Mouse (Mus musculus): ENCODE measurements at regions not wholly inside any gene's neighbourhood (a gene's known extent, or its start where the extent isn't known, plus 50 kb on each side); places are given as distances from the start of the nearest gene placed in this dataset.
A peak's percentile ranks its signal among the peaks of the same experiment; 100 is the strongest.

- DNase-seq: peak; percentile 31 to 36
Measured at GRCm38 (mm10) chr8:33997676-33998075, 113.9 kb downstream of the Gm10131 start.

GRCm38 (mm10) chr8:33992946-33993345, 118.6 kb downstream of the Gm10131 start:
- no peak for DNase-seq

DNA sequence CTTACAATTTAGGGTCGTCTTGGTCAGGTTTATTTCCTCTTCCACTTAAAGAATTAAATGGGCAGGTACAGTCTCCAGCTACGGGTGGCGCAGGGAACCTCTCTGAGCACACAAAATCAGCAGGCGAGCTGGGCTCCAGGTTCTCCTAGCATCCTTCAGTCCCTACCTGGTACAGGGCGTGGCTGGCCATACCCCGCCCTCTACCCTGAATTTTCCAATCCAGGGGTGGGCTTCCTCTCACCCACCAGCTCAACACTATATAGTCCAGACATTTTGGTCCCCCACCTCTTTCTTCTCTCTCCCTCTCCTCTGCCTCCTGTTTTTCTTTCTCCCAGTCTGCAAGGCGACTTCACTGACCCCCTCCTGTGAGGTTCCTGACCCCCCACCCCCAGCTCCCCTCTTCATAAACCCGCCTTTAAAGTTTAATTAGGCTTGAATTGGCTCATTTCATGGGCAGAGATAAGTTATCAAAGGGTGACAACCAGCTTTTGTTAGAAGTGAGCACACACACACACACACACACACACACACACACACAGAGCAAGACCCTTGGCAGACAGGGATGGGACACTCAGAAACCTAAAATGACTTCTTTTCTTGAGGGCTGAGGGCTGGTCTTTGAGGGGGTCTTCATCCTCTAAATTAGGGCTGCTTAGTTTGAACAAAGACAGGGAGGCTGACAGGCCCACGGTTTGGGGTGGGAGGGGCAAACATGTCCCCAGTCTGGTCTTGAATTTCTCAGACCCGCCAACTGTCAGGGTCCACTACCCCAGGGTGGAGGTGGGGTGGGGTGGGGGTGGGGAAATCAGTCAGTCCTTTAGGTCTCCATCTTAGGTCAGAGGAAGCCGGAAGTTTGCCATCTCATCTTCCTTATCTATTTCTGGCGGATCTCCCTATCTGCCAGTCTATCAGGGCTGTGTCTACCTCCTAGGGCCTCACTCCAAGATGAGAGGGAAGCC, 119.3 kb downstream of the Gm10131 start:
- DNase-seq: no peak

- DNase-seq: no peak
Measured at GRCm38 (mm10) chr8:33991165-33991916, 120.2 kb downstream of the Gm10131 start.

DNA sequence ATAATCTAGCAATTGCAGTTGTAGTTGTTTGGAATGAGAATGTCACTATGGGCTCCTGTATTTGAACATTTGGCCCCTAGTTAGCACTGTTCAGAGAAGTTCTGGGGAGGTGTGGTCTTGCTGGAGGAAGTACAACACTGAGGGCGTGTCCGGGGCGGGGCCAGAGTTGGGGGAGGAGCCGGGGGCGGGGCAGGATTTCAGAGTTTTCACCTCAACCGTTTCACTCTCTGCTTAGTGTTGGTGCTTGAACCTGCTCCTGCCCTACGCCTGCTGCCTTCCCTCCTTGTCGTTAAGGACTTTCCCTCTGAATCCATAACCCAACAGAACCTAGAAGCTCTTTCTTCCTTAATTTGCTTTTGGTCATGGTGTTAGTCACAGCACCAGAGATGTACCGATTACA, 121.5 kb downstream of the Gm10131 start:
- no peak for DNase-seq

GRCm38 (mm10) chr8:33987755-33988104, 123.8 kb downstream of the Gm10131 start:
- DNase-seq: no peak

DNA sequence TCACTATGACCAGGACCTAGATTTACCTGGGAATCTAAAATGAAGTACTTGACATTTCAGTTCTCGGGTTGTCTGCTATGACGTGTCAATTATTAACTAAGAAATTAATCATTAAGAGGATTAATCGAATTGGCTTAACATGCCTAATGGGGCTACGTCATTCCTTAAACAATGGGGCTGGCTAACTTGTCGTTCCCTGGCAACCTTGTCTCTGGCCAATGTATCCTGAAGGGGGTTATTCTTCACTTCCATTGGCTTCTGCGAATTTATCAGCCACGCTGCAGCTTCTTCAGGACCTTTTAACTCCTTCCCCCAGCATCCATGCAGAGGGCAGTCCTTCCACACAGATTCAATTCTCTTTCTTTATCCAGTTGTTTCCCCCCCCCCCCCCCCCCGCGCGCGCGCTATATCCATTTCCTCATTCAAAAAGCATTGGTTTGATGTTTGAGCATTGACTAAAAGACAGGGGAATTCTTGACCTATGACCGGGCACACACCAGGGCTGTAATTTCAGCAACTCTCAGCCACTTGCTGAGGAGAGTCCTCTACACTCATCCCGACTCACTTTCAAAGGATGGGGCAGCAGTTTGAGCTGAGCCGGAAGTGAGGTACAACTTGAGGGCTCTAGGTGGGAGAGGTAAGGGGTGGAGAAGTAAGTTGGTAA, 124.3 kb downstream of the Gm10131 start:
- no peak for DNase-seq

DNA sequence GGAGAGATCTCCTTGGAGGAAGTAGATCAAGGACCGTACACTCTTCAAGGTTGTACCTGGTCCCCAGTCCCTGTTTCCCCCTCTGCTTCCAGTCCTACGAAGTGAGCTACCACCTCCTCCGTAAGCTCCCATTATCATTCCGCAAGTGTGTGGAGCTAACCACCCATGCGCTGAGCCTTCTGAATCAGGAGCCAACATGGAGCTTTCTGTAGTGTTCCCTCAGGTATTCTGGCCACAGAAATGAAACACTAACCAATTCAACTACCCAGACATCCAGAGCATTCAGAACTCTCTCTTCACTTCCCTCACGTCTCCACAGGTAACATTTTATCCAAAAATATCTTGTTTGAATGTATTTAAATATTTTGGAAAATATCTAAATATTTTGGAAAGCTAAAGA, 124.9 kb downstream of the Gm10131 start:
- DNase-seq: no peak

DNA sequence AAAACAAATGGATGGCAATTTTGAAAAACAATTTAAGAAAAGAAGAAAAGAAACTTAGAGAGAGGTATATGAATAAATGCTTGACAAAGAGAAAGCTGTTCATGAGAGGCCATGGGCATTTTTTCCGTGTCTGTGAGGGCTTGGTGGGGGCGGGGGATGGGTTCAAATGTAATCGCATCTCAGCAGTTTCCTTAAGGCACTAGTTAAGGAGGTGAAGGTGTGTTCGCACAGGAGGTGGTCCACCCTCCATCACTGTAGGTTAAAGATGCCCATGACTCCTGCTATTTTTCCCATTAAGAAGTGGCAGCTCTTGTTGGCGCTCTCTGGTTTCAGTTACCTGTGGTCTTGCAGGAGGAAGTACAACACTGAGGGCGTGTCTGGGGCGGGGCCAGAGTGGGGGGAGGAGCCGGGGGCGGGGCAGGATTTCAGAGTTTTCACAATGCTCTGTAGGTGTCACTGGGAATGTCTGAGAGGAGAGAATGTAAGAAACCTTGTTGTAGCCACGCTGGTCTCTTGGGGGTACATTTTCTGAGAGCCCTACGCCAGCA, 126.0 kb downstream of the Gm10131 start:
- no peak for DNase-seq

GRCm38 (mm10) chr8:33981629-33982028, 129.9 kb downstream of the Gm10131 start:
- DNase-seq: peak; percentile 7 to 33

DNA sequence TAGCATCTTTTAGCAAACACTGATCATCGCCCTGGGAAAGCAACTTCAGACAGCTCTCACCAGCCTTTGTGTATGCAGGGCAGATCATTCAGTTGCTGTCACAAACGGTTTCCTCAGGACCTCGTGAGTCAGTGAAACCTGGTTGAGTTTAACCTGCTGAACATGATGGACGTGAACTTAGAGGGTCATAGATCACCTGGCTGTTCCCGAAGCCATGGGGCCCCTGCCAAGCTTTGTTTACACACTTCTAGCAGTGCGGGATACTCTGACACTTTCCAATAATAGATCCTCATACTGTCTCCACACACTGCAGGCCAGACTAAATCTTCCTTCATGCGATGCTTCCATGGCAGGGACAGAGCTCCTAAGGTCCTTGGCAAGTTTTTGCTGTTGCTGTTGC, 130.5 kb downstream of the Gm10131 start:
- DNase-seq: no peak

Measured in cerebellum, postnatal 14 days (tissue).